Mouse (Mus musculus): Measurements from ENCODE around the gene Cyp4a12b.
"Not testable (repeated sequence)": the region's sequence is repeated elsewhere in the genome, so short reads cannot be mapped to it uniquely, and the experiment has no call there.

The Cyp4a12b gene

DNA sequence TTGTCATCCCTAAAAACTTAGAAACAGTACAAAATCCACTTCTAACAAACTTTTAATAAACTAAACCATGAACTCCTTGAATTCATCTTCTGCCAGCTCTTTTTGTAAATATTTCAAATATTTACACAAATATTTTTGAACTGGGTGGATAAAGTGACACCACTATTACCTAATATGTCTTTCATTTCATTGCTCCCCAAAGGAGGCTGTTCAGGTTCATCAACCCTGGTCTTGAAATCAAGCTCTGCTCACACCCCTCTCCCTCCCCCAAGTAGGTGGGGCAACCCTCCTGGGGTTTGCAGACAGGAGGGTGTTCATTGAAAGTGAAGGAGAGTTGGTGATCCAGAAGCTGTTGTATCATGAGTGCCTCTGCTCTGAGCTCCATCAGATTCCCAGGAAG is at the start of gene Cyp4a12b:
TSS of gene Cyp4a12b (plus strand) at position 301 of the 400 bp plus-strand sequence.
- DNase-seq (ENCODE audit: low spot score in 2 of 2) = not testable (repeated sequence)

DNA sequence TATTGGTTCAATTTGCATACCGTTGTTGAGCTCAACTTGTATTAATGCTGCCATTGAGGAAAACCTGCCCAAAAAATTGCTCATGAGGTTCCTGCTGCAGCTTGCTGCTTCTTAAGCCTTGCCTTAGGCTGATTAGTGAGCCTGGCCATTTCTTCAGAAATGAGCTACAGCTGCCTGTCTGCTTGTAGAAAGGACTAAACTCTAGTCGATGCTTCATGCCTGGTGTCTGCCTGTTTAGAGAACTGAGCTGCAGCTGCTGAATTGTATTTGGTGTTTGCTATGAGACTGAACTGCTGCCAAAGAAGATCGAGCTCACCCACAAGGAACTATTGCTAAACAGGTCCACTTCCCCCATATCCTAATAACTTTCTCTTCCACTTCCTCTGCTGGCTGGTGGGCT is 45.8 kb upstream of the Cyp4a12b start:
- not testable (repeated sequence) for DNase-seq (ENCODE audit: low spot score in 2 of 2)

GRCm38 (mm10) chr4:115368067-115368466 is 43.4 kb upstream of the Cyp4a12b start:
- DNase-seq (ENCODE audit: low spot score in 2 of 2) = not testable (repeated sequence)

DNA sequence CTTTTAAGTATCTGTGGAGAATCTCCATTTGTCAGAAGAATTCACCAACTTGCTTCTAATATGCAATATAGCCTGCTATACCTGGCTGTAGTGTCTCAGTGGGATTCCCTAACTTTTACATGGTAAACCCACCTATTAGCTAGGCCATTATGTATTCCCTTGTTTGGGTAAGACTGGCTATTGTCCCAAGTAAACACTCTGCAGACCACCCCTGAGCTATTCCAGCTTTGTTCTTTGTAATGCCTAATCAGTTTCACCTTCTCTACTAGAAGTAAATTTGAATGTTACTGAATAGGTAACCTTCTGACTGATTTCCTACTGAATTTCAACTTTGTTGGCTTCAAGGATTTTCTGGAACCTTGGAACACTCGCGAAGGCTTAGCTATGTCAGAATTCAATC is 15.2 kb upstream of the Cyp4a12b start:
- not testable (repeated sequence) for DNase-seq (ENCODE audit: low spot score in 2 of 2)

- not testable (repeated sequence) for DNase-seq (ENCODE audit: low spot score in 2 of 2)
Observed at GRCm38 (mm10) chr4:115396950-115397349, 14.5 kb upstream of the Cyp4a12b start.

GRCm38 (mm10) chr4:115450577-115451137 is 39.2 kb downstream of the Cyp4a12b start:
- DNase-seq (ENCODE audit: low spot score in 2 of 2) = no peak

GRCm38 (mm10) chr4:115452304-115452703 is 40.9 kb downstream of the Cyp4a12b start, which contains the start of gene Cyp4a30b:
TSS of gene Cyp4a30b (plus strand) at chr4:115452604.
- no peak for DNase-seq (ENCODE audit: low spot score in 2 of 2)

DNA sequence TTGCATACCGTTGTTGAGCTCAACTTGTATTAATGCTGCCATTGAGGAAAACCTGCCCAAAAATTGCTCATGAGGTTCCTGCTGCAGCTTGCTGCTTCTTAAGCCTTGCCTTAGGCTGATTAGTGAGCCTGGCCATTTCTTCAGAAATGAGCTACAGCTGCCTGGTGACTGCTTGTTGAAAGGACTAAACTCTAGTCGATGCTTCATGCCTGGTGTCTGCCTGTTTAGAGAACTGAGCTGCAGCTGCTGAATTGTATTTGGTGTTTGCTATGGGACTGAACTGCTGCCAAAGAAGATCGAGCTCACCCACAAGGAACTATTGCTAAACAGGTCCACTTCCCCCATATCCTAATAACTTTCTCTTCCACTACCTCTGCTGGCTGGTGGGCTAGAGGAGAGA is 62.2 kb downstream of the Cyp4a12b start:
- not testable (repeated sequence) for DNase-seq (ENCODE audit: low spot score in 2 of 2)

DNA sequence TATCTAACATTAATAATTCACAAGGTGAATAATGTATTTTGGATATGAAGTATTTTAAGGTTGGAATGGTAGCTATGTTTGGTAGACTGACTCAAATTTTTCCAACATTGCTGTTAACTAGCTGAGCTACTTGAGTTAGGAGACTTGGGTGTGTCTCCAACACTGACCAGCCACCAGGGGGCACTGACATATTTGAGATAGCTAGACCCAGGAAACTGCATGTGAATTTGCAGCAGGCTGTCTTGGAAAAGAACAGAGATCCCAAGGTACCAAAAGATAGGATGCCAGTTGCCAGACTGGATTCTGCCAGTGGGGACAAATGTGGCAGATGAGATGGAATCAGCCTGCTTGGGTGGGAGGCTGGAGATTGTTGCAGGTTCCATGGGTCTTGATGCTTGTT is 64.6 kb downstream of the Cyp4a12b start:
- not testable (repeated sequence) for DNase-seq (ENCODE audit: low spot score in 2 of 2)

DNA sequence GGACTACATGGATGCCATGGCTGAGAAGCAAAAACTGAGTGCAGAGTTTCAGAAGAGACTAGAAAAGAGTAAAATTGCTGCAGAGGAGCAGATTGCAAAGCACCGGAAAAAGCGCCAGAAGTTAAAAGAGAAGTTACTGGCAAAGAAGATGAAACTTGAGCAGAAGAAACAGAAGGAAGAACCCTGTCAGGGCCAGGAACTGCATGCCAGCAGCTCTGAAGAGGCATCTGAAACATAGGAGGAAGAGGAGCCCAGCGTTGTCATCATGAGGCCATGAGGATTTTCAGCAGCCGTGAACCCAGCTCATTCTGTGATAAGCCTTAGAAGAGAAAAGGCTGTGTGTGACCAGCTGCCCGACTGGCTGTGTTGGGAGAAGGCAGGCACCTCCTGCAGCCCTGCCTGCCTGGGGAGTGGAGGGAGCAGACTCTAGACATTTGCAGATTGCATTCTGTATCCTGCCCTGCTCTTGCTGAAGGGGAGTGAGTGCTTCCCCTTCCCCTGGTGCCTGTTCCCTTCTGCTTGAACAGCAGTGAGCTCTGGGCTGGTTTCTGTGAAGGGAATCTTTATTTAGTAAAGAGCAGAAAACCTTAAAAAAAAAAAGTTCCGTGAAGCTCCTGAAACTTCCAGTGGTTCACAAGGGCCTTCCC is 69.7 kb downstream of the Cyp4a12b start:
- DNase-seq (ENCODE audit: low spot score in 2 of 2) = no peak
